Mouse (Mus musculus) intestine, postnatal 0 days (tissue): ENCODE data around the gene Cwc25. TPM values are rescaled to one million over a fixed set of nuclear protein-coding genes. Genes with fewer than 3 reads are reported as not detected.

ENCODE experiments used
- ATAC-seq: fragments of 200-750 bp; cut with Nextera tagmentation; 2 replicates; pipeline ENCODE4 v1.8.0; 2017; ENCODE audit warnings: mild to moderate bottlenecking, moderate TSS enrichment, moderate library complexity
- H3K27ac ChIP-seq: fragments of 300-500 bp; sonication (generic); 2 replicates; pipeline ENCODE4 v1.5.1; 2014; ENCODE audit warnings: mild to moderate bottlenecking, low read depth, low read length, moderate library complexity
- H3K27me3 ChIP-seq: fragments of 300-500 bp; sonication (generic); replicated peaks from 2 replicates; pipeline ENCODE4 v1.6.1; 2014; ENCODE audit warnings: low read length, mixed read lengths; ENCODE audit not compliant: control insufficient read depth, insufficient read depth
- H3K36me3 ChIP-seq: fragments of 300-500 bp; sonication (generic); 2 replicates; pipeline ENCODE4 v1.6.1; 2014; ENCODE audit warnings: mild to moderate bottlenecking, moderate library complexity; ENCODE audit not compliant: control insufficient read depth, insufficient read depth
- H3K4me1 ChIP-seq: fragments of 300-500 bp; sonication (generic); replicated peaks from 2 replicates; pipeline ENCODE4 v1.6.1; 2014; ENCODE audit warnings: antibody characterized with exemption, low read length, mixed read lengths; ENCODE audit not compliant: control insufficient read depth, insufficient read depth
- H3K4me2 ChIP-seq: fragments of 300-500 bp; sonication (generic); replicated peaks from 2 replicates; pipeline ENCODE4 v1.6.1; 2014; ENCODE audit warnings: low read depth, mild to moderate bottlenecking, moderate library complexity
- H3K4me3 ChIP-seq: fragments of 300-500 bp; sonication (generic); 2 replicates; pipeline ENCODE4 v1.5.1; 2014; ENCODE audit warnings: low read depth, low read length
- H3K9ac ChIP-seq: fragments of 300-500 bp; sonication (generic); 2 replicates; pipeline ENCODE4 v1.6.1; 2014; ENCODE audit warnings: mild to moderate bottlenecking, low read depth, low read length
- H3K9me3 ChIP-seq: fragments of 300-500 bp; sonication (generic); 2 replicates; pipeline ENCODE4 v1.6.1; 2016; ENCODE audit warnings: mixed run types; ENCODE audit not compliant: control insufficient read depth
- CTCF ChIP-seq: sonication (generic); IDR thresholded peaks from 2 replicates; pipeline ENCODE4 v1.5.1; 2016; ENCODE audit warnings: low read depth, mild to moderate bottlenecking, control low read depth, antibody characterized with exemption, moderate library complexity
- whole genome bisulfite sequencing: fragments of 180-500 bp; shearing (Covaris S2); extraction: QIAGEN DNeasy Blood & Tissue Kit; methylation state at CpG from one replicate; pipeline ENCODE4 v1.1.7; 2014; 5-methylcytosine and 5-hydroxymethylcytosine counted together
- polyA plus RNA-seq: library from polyadenylated mRNA; unstranded; fragments of >200 nt; fragmentation: Nextera tagmentation; extraction: Ambion mirVana; gene quantifications from 2 replicates; pipeline ENCODE4 v1.2.1, GENCODE M21; 2015

Gene Cwc25
- polyA plus RNA-seq, 1 experiment from 2014 or later: 8.5 TPM

- Histone ChIP-seq H3K4me3 (no peak overlapping the region), H3K27me3 (no peaks in the 10 kb centered on the region), H3K4me1 (no peaks in the 10 kb centered on the region), H3K27ac (no peak overlapping the region), H3K36me3 (no peaks in the 10 kb centered on the region), H3K4me2 (no peak overlapping the region), H3K9ac (no peak overlapping the region), H3K9me3 (no peaks in the 10 kb centered on the region)
- no peak for TF ChIP-seq CTCF
- 89% methylated on average over 5 of the region's 5 CpGs for WGBS
- ATAC-seq: no peak
These were observed 23.4 kb upstream of the Cwc25 start for GRCm38 (mm10) chr11:97789727-97790126.

GRCm38 (mm10) chr11:97787961-97788360 lies 21.6 kb upstream of the Cwc25 start:
- Histone ChIP-seq H3K27ac (no peak overlapping the region), H3K9ac (no peak overlapping the region), H3K9me3 (no peaks in the 10 kb centered on the region), H3K27me3 (no peaks in the 10 kb centered on the region), H3K36me3 (no peaks in the 10 kb centered on the region), H3K4me2 (no peak overlapping the region), H3K4me1 (no peaks in the 10 kb centered on the region; the same call in 1 of the 2 replicates), H3K4me3 (no peak overlapping the region)
- whole genome bisulfite sequencing: 96% methylated on average over 3 of the region's 3 CpGs
- TF ChIP-seq CTCF: no peak
- ATAC-seq: no peak

- WGBS: 0% methylated on average over 10 of the region's 10 CpGs
- ATAC-seq: no peak; the same call in 1 of the 2 replicates
- H3K36me3 ChIP-seq: peaks cover 30% of the 10 kb centered on the region
- H3K9me3 ChIP-seq: no peaks in the 10 kb centered on the region
- peak overlapping the region; percentile 88 for H3K4me3 ChIP-seq
- H3K27ac ChIP-seq: peak overlapping the region; percentile 58
- no peaks in the 10 kb centered on the region for H3K27me3 ChIP-seq
- peak overlapping the region; percentile 61 for H3K4me2 ChIP-seq
- H3K9ac ChIP-seq: peak overlapping the region; percentile 55
- H3K4me1 ChIP-seq: peaks cover 2% of the 10 kb centered on the region; the same call in 1 of the 2 replicates
- TF ChIP-seq CTCF: no peak
These were observed 16.2 kb upstream of the Cwc25 start for GRCm38 (mm10) chr11:97782564-97782895.

DNA sequence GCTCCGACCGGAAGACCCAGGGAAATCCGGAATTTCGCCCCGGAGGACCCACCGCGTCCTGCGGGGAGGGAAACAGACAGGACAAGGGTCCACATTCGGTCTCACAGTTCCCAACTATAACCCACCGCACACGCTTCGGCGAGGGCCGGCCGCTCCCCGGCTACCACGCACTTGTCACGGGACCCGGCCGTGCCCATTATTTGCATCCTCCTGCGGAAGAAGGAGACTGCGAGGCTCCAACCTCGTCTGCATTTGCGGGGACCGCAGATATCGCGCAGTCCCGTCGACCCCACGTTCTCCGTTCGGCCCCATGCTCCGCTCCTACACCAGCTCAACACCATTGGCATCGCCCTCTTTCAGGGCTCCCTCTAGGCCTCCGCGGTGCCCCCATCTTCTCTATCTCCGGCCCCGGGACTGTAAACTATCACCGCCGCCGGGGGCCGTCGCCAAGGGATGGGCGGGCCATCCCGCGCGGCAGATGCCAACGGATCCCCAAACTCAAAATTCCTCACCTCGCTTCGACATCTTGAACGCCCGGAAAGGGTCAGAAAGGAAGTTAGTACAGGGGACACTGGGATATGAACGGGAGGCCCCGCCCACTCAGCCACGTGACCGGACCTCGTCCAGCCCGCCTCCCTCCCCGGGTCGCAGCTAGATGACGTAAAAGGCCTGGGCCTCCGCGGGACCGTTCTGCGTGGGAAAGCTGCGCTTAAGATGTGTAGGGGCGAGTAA lies 15.6 kb upstream of the Cwc25 start, which contains the start of gene Rpl23:
Rpl23 (minus strand) TSS at position 606 of the 732 bp plus-strand sequence.
- H3K36me3 ChIP-seq: peaks cover 35% of the 10 kb centered on the region
- peaks cover 2% of the 10 kb centered on the region; the same call in 1 of the 2 replicates for H3K4me1 ChIP-seq
- no peaks in the 10 kb centered on the region for H3K27me3 ChIP-seq
- H3K4me2 ChIP-seq: peak within 1 kb of the TSS; percentile 61
- under 1% methylated on average over 67 of the region's 67 CpGs for WGBS
- TF ChIP-seq CTCF: no peak
- H3K9me3 ChIP-seq: no peaks in the 10 kb centered on the region
- H3K27ac ChIP-seq: peak within 1 kb of the TSS; percentile 90
- peak; percentile 91 for ATAC-seq
- H3K9ac ChIP-seq: peak within 1 kb of the TSS; percentile 70
- peak within 1 kb of the TSS; percentile 88 for H3K4me3 ChIP-seq

DNA sequence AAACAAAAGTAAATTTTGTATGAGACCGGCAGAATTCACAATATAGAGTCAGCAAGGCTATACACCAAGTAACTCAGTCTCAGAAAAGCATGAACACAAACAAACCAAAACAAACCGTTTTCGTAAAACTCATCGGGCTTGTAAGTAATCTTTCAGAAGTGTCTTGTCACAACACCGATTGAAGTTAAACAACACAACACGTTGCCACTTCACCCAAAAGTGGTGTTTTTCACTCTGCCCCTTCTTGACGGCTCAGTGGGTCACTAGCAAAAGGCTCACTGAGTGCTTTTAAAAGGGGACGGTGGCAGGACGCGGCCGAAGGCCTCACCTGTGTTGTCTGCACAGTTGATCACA lies 15.1 kb upstream of the Cwc25 start:
- peak overlapping the region; percentile 88 for H3K4me3 ChIP-seq
- H3K9me3 ChIP-seq: no peaks in the 10 kb centered on the region
- H3K4me1 ChIP-seq: peaks cover 2% of the 10 kb centered on the region; the same call in 1 of the 2 replicates
- peak overlapping the region; percentile 70 for H3K9ac ChIP-seq
- peaks cover 40% of the 10 kb centered on the region for H3K36me3 ChIP-seq
- TF ChIP-seq CTCF: no peak
- peak overlapping the region; percentile 61 for H3K4me2 ChIP-seq
- whole genome bisulfite sequencing: under 1% methylated on average over 11 of the region's 11 CpGs
- H3K27ac ChIP-seq: peak overlapping the region; percentile 90
- H3K27me3 ChIP-seq: no peaks in the 10 kb centered on the region
- ATAC-seq: no peak

- 34% methylated on average over 2 of the region's 2 CpGs for WGBS
- Histone ChIP-seq H3K9ac (peak overlapping the region; percentile 70; the same call in 1 of the 2 replicates), H3K36me3 (peaks cover 43% of the 10 kb centered on the region), H3K27me3 (no peaks in the 10 kb centered on the region), H3K9me3 (no peaks in the 10 kb centered on the region), H3K4me2 (peak overlapping the region; percentile 61), H3K4me3 (peak overlapping the region; percentile 88), H3K27ac (0 out of 2 replicates have a peak overlapping the region, but pooled peaks have one; percentile 15), H3K4me1 (peaks cover 2% of the 10 kb centered on the region; the same call in 1 of the 2 replicates)
- ATAC-seq: no peak
- no peak for TF ChIP-seq CTCF
These were observed 13.8 kb upstream of the Cwc25 start for GRCm38 (mm10) chr11:97779968-97780701.
